20 mouse cellular contexts compared by ENCODE assay signal in genomic region chr5:83991513-83991912, GRCm38 (mm10).
"Had no signal": no experiment of that assay in that cellular context is flagged by ENCODE, and none has a peak within 500 bp of the region (broad histone marks: within the 10 kb centered on the region; RNA-seq: fewer than 3 reads in every experiment).

No protein-coding gene starts in this region.

- H3K4me2 ChIP-seq: limb, embryonic 12.5 days; limb, embryonic 15.5 days; liver, embryonic 11.5 days; lung, embryonic 14.5 days; neural tube, embryonic 13.5 days; stomach, embryonic 15.5 days had no signal

- H3K9ac ChIP-seq: limb, embryonic 12.5 days; limb, embryonic 15.5 days; liver, embryonic 14.5 days; liver, postnatal 0 days; lung, embryonic 14.5 days; neural tube, embryonic 13.5 days; stomach, embryonic 15.5 days had no signal

- H3K36me3 ChIP-seq: limb, embryonic 12.5 days; limb, embryonic 15.5 days; neural tube, embryonic 13.5 days; stomach, embryonic 15.5 days had no signal

- H3K4me1 ChIP-seq: limb, embryonic 12.5 days; limb, embryonic 15.5 days; neural tube, embryonic 13.5 days; stomach, embryonic 15.5 days had no signal

- ATAC-seq: liver, postnatal 0 days; lung, postnatal 0 days had no signal

- H3K27ac ChIP-seq: limb, embryonic 12.5 days; limb, embryonic 15.5 days; liver, embryonic 14.5 days; macrophage; neural tube, embryonic 13.5 days; stomach, embryonic 15.5 days had no signal

- H3K4me3 ChIP-seq: limb, embryonic 12.5 days; limb, embryonic 15.5 days; myocyte; neural tube, embryonic 13.5 days; stomach, embryonic 15.5 days had no signal

- H3K9me3 ChIP-seq: limb, embryonic 12.5 days; limb, embryonic 15.5 days; stomach, embryonic 15.5 days had no signal

- DNase-seq: kidney, adult 18-20 months; kidney, adult 9 months; kidney, postnatal 14 days; kidney, postnatal 4 days; left cerebral cortex, postnatal 4 days; liver, postnatal 0 days; lung, embryonic 14.5 days; right cerebral cortex, adult 18-20 months; right cerebral cortex, postnatal 14 days; spleen, adult 18-20 months; thymus, postnatal 36 days had no signal

- H3K27me3 ChIP-seq: limb, embryonic 12.5 days; limb, embryonic 15.5 days; neural tube, embryonic 13.5 days; stomach, embryonic 15.5 days had no signal
